In genomic region chr10:121174022-121174421, GRCm38 (mm10) we compare ENCODE assay signal across 14 mouse cellular contexts.
"Had no signal": no experiment of that assay in that cellular context is flagged by ENCODE, and none has a peak within 500 bp of the region (broad histone marks: within the 10 kb centered on the region; RNA-seq: fewer than 3 reads in every experiment).

No protein-coding gene starts in this region.

- H3K27me3 ChIP-seq: limb, embryonic 12.5 days; liver, embryonic 12.5 days; neural tube, embryonic 12.5 days had no signal

- H3K4me3 ChIP-seq: limb, embryonic 12.5 days; liver, embryonic 12.5 days; midbrain, embryonic 10.5 days; neural tube, embryonic 12.5 days had no signal

- H3K27ac ChIP-seq: kidney, postnatal 0 days; limb, embryonic 12.5 days; liver, embryonic 12.5 days; midbrain, embryonic 10.5 days; neural tube, embryonic 12.5 days; stomach, postnatal 0 days had no signal

- H3K4me2 ChIP-seq: limb, embryonic 12.5 days; liver, embryonic 12.5 days; lung, embryonic 14.5 days; neural tube, embryonic 12.5 days had no signal

- DNase-seq: kidney, adult 11 months; kidney, adult 9 months; kidney, postnatal 4 days; lung, embryonic 14.5 days; lung, postnatal 10 days; lung, postnatal 4 days; midbrain, embryonic 14.5 days; thymus, postnatal 4 days had no signal

- H3K4me1 ChIP-seq: liver, embryonic 12.5 days; midbrain, embryonic 10.5 days; neural tube, embryonic 12.5 days had no signal

- H3K36me3 ChIP-seq: limb, embryonic 12.5 days; liver, embryonic 12.5 days; midbrain, embryonic 10.5 days; neural tube, embryonic 12.5 days had no signal
